Mouse (Mus musculus) layer of hippocampus, postnatal 36 days (tissue): Measurements from ENCODE around the gene Pdlim1. TPM values are rescaled to one million over a fixed set of nuclear protein-coding genes. Genes with fewer than 3 reads are reported as not detected.
"Not testable (repeated sequence)": the region's sequence is repeated elsewhere in the genome, so short reads cannot be mapped to it uniquely, and the experiment has no call there.

Experiments used
- DNase-seq, 2 experiments: peaks; one replicate each; pipeline ENCODE4 v3.0.0; 2022
- total RNA-seq, 2 experiments: library from RNA; stranded (reverse); gene quantifications; 2 replicates each; pipeline ENCODE4 v1.2.3; 2021

Pdlim1 gene
- total RNA-seq, 2 experiments from 2014 or later = 10.0 to 12.1 TPM

- DNase-seq = no peak
These were observed 31.3 kb downstream of the Pdlim1 start for GRCm38 (mm10) chr19:40240360-40240759.

GRCm38 (mm10) chr19:40238175-40238850 lies 33.3 kb downstream of the Pdlim1 start:
- DNase-seq = no peak

GRCm38 (mm10) chr19:40232560-40232959 lies 39.1 kb downstream of the Pdlim1 start:
- no peak for DNase-seq

DNA sequence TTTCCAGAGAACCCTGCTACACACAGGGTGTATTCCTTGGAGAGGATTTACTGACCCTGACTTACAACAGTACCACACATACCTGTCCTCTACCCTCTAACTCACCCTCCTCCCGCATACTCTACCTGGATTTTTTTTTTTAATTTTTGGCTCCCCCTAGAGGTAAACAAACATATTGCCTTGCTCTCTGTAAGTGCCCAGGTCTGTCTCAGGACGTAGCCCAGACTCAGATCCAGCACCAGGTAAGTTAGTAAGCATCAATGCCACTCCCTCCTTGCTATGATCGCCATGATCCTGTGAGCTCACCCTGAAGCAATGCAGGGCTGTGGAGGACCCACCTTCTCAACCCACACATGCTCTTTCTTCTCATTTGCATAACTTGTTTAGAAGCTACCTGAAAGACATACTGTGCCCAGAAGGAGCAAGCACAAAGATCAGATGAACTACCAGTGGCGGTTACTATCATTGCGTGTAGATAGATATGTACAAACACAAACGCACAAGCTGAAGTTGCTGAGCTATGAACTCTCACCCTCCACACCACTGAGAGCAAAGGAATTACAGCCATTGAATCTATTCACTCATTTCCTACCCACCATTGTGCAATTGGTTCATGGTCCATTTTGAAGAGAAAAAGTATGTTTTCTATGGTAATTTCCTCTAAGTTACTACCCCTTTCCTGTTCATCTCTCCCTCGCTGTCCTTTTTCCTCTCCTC lies 39.7 kb downstream of the Pdlim1 start:
- no peak for DNase-seq

DNA sequence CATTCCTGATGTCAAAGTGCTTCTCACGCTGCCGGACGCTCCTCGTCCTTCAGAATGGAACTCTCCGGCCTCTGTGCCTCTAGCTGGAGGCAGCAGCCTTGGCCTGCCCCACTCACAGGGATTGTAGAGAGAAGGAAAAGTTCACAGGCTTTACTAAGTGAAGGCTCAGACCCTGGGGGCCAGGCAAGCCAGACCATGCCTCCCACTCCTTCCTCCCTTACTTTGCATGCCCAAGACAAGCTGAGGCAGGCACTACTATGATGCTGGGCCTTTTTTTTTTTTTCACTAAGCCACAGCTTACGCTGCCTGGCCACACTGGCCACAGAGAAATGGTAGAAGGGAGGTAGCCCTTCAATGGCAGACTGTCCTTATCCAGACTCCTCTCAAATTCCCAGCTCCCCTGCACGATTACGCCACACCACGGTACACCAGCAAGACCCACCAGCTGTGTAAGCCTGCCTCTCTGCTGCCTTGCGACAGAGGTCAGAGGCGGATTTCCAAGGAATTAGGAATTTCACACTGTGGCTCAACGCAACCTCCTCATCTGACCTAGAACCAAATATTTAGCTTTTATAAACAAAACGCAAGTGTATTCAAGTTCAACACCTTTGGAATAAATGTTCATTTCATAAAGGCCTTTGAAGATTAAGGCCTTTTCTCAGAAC lies 40.4 kb downstream of the Pdlim1 start:
- DNase-seq = no peak

GRCm38 (mm10) chr19:40226516-40227151 lies 45.0 kb downstream of the Pdlim1 start:
- DNase-seq = no peak

- no peak for DNase-seq
These were observed 45.9 kb downstream of the Pdlim1 start for GRCm38 (mm10) chr19:40225761-40226110.

GRCm38 (mm10) chr19:40225102-40225760 lies 46.4 kb downstream of the Pdlim1 start:
- DNase-seq = peak; percentile 71 to 72

DNA sequence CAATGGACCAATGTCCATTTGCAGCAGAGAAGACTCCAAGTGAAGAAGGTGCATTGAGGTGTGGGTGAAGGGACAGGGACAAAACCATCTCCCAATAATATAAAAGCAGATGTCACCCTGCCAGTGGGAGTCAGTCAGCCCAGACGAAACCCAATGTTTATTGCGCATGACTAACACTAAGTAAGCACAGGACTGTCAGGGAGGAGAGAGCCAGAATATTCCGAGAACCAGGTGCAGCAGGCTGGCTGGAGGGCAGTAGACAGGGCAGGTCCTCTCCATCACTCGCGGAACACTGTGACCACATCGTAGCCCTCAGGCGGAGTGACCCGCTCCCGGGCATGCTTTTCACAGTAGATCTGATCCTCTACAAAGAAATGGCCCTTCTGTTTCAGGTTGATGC lies 49.3 kb downstream of the Pdlim1 start:
- not testable (repeated sequence) for DNase-seq

GRCm38 (mm10) chr19:40220878-40221277 lies 50.8 kb downstream of the Pdlim1 start:
- DNase-seq = no peak

DNA sequence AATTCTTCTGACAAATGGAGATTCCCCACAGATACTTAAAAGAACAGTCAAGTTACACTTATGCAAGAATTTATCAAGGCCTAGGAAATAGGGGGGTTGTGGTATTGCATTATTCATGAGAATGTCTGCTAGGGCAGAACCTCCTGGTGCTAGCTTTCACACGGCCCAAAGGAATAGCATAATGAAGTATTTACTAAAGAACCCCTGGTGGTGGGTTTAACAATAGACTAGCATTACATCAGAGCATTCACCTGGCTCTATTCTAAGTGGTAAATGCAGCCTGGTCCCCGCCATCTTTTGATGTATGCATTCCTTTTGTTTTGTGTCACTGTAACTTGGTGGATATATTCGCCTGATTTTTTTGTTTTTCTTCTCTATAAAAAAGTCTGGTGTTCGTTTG lies 68.7 kb downstream of the Pdlim1 start:
- DNase-seq = not testable (repeated sequence)

DNA sequence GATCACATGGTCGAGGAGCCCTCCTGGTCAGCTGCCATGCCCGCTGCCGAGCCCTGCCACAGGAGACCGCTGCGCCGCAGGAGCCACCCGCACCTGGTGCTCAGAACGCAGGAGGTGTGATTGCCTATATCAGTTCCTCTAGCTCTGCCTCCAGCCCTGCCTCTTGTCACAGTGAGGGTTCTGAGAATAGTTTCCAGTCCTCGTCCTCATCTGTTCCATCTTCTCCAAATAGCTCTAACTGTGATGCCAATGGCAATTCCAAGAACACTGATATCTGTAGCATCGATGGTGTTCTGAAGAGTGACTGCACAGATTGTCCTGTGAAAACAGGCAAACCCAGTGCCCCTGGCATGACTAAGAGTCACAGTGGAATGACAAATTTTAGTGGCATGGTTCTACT lies 81.0 kb downstream of the Pdlim1 start:
- DNase-seq = no peak

- DNase-seq = no peak
These were observed 84.5 kb downstream of the Pdlim1 start, which contains the start of gene Cyp2c70 for GRCm38 (mm10) chr19:40187160-40187559. Cyp2c70 (minus strand) TSS chr19:40187333.

DNA sequence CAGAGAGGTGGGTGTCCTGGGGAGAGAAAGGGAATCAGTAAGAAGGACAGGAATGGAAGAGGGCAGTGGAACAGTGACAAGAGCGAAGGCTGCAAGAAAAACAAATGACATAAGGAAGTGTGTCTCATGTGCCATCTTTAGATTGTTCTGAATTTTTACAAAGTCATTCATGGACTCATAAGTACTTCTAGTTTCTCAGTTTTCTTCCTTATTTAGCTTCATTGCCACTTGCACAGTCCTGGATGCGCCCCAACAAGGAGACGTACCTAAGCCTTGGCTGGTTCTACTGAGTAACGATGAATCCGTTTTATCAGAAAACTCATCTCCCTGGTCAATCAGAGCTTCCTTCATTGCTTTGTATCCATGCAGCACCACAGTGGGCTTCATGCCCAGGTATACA lies 88.0 kb downstream of the Pdlim1 start:
- no peak for DNase-seq

DNA sequence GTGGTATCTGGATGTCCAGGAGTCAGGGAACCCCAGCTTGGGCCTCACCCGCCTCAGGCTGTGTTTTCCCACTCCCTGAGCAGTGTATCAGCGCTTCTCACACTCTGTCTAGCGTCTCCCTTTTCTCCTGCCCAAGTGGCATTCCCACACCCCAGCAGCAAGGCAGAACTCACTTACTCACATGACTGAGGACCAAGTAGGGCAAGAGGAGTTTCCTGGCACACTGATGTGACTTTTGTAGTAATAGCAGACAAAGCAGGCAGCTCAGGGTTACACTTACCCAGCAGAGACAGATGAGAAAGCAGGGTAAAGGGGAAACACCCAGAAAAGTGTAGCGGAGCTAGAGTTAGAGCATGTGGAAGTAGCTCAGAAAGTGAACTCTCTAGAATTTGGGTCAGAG lies 93.3 kb downstream of the Pdlim1 start:
- DNase-seq = no peak

Other genes with a start within 250 kb of the Pdlim1 start
- not detected for gene Cyp2c54, start 198.0 kb downstream of the Pdlim1 start, total RNA-seq
- not detected for gene Cyp2c50, start 182.2 kb downstream of the Pdlim1 start, total RNA-seq
- 1 to 10 TPM; 2.2 to 2.5 TPM for gene Cyp2c70, start 84.5 kb downstream of the Pdlim1 start, total RNA-seq
- 100 to 1,000 TPM; 195 to 227 TPM for gene Sorbs1, start 241.9 kb upstream of the Pdlim1 start, total RNA-seq